Mouse (Mus musculus) erythroblast, embryonic 14.5 days (primary cell): ENCODE measurements around the gene Barhl2. TPM values are rescaled to one million over a fixed set of nuclear protein-coding genes. Genes with fewer than 3 reads are reported as not detected.

Experiments used
- H3K27me3 ChIP-seq: 2 replicates; pipeline ENCODE4 v1.6.1; 2012; ENCODE audit warnings: inconsistent platforms; ENCODE audit not compliant: control insufficient read depth
- H3K36me3 ChIP-seq: 2 replicates; pipeline ENCODE4 v1.6.1; 2012; ENCODE audit warnings: mild to moderate bottlenecking, inconsistent platforms; ENCODE audit not compliant: control insufficient read depth
- H3K4me1 ChIP-seq: 2 replicates; pipeline ENCODE4 v1.6.1; 2012; ENCODE audit warnings: inconsistent platforms; ENCODE audit not compliant: control insufficient read depth
- H3K4me3 ChIP-seq: replicated peaks from 2 replicates; pipeline ENCODE3; 2012; ENCODE audit warnings: moderate library complexity, mild to moderate bottlenecking, inconsistent platforms
- H3K9me3 ChIP-seq: 2 replicates; pipeline ENCODE4 v1.6.1; 2012; ENCODE audit warnings: low read length, inconsistent platforms, mixed read lengths; ENCODE audit not compliant: control insufficient read depth
- GATA1 ChIP-seq: IDR thresholded peaks from 2 replicates; pipeline ENCODE4 v1.6.1; 2012; ENCODE audit warnings: low read length, inconsistent platforms, mixed read lengths
- TAL1 ChIP-seq: IDR thresholded peaks from 3 replicates; pipeline ENCODE4 v1.6.1; 2012; ENCODE audit warnings: low read length, inconsistent platforms, mixed read lengths
- polyA plus RNA-seq: library from polyadenylated mRNA; stranded (reverse); fragments of >175 nt; gene quantifications from 2 replicates; pipeline ENCODE4 v1.2.3, GENCODE M21; 2012

Barhl2 gene
- polyA plus RNA-seq, 1 experiment = not detected

DNA sequence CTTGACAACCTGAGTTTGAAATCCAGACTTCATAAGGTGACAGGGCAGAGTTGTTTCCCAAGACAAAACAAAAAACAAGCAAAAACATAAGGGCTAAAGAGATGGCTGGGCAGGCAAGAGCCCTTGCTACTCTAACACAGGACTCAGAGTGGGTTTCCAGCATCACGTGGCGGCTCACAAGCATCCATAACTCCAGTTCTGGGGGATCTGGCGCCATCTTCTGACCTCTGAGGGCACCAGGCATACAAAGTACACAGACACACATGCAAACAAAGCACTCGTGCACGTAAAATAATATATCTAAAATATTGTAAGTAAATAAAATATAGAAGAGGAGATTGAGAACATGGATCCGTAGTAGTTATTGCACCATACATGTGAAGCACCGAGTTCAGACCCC, 31.9 kb downstream of the Barhl2 start:
- Histone ChIP-seq H3K36me3 (no peaks in the 10 kb centered on the region), H3K27me3 (no peaks in the 10 kb centered on the region), H3K4me1 (no peaks in the 10 kb centered on the region), H3K4me3 (no peak overlapping the region), H3K9me3 (peaks cover 5% of the 10 kb centered on the region)
- TF ChIP-seq TAL1 (no peak), GATA1 (no peak)

DNA sequence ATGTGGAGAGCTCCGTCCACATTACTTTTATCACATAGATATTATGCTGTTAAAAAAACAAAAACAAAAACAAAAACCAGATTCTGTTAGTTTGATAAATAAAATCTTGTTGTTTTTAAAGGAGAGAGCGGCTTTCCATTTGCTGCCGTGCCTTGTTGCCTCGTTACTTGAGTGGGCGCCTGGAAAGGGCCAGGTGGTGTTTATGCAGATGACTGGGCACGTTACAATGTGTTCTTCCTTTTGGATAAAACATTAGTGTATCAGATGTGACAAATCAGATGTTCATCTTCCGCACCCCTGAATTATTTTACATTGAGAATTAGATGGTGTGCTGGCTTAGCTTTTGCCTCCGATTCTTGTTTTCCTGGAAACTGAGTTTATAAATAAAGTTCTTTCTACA, 37.1 kb downstream of the Barhl2 start:
- TF ChIP-seq GATA1 (no peak), TAL1 (no peak)
- H3K4me1 ChIP-seq = no peaks in the 10 kb centered on the region
- no peaks in the 10 kb centered on the region for H3K36me3 ChIP-seq
- H3K4me3 ChIP-seq = no peak overlapping the region
- no peaks in the 10 kb centered on the region for H3K27me3 ChIP-seq
- H3K9me3 ChIP-seq = peaks cover 10% of the 10 kb centered on the region

DNA sequence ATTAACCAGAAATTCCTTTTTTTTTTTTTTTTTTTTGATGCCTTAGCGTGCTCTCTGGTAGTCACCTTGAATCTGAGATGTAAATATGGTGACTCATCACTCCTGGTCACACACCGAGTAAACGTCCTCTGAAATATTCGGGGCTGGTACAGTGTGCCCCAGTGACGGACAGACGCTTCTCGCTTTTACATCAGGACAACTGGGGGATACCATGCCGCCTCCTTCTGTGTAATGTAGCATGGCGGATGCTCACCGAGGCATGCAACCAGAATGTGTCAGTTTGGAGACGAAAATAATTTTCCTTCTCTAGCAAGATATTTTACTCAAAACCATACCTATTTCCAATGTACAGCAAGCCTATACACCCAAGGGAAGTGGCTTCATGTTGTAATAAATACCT, 37.6 kb downstream of the Barhl2 start:
- Histone ChIP-seq H3K4me1 (no peaks in the 10 kb centered on the region), H3K4me3 (no peak overlapping the region), H3K9me3 (peaks cover 10% of the 10 kb centered on the region), H3K36me3 (no peaks in the 10 kb centered on the region), H3K27me3 (no peaks in the 10 kb centered on the region)
- TF ChIP-seq TAL1 (no peak), GATA1 (no peak)

DNA sequence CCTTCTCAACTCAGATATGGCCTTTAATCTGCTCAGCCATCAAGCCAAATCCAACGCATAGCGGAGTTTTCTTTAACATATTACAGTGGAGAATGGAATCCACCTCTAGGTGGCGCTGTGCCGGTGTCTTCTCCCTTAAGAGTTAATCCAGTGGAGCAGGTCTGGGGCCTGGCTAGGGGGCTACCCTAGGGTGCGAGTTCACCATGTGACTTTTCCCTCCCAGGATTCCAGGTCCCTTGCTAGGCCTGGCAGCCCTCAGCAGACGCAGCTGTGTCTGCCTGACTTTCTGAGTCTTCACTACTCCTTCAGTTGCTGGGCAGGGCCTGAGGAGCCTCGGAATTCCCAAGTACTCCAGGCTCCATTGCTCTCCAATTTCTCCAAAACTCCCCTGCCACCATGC, 40.8 kb downstream of the Barhl2 start:
- TF ChIP-seq TAL1 (no peak), GATA1 (no peak)
- Histone ChIP-seq H3K36me3 (no peaks in the 10 kb centered on the region), H3K4me3 (no peak overlapping the region), H3K27me3 (no peaks in the 10 kb centered on the region), H3K9me3 (peaks cover 9% of the 10 kb centered on the region), H3K4me1 (no peaks in the 10 kb centered on the region)

DNA sequence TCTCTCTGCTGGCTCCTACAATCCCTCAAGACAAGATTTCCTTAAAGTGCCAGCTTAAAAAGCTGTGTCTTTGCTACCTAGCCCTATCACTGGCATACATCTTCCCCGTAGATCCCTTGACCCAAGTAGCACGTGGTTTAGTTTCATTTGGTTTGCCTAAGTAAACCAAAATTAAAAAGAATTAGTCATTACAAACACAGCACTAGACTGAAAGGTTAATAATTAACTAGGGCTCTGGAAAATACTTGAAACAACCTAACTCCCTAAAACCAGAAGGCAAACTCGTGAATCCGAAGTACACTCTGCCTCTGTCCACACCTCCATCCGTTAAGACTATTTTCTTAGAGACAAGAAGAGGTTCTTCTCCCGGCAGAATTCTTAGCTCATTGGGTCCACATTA, 41.4 kb downstream of the Barhl2 start:
- Histone ChIP-seq H3K36me3 (no peaks in the 10 kb centered on the region), H3K27me3 (no peaks in the 10 kb centered on the region), H3K4me3 (no peak overlapping the region), H3K9me3 (peaks cover 7% of the 10 kb centered on the region), H3K4me1 (no peaks in the 10 kb centered on the region)
- TF ChIP-seq GATA1 (no peak), TAL1 (no peak)

DNA sequence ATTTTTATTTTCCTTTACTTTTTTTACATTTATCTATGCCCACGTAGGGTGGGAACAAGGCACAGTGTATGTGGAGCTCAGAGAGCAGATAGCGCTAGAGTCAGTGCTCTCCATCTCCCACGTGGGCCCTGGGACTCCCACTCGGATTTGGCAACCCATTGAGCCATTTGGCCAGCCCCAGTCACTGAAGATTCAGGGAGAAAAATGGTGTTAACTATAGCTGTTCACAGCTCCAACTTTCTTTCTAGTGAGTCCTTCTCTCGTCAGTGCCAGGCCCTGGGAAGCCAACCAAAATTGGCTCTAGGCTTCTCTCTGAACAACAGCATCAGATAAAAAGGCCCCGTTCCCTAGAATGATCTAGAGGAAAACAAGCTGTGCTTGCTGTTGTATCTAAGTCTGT, 42.2 kb downstream of the Barhl2 start:
- Histone ChIP-seq H3K4me1 (no peaks in the 10 kb centered on the region), H3K36me3 (no peaks in the 10 kb centered on the region), H3K9me3 (peaks cover 7% of the 10 kb centered on the region), H3K4me3 (no peak overlapping the region), H3K27me3 (no peaks in the 10 kb centered on the region)
- TF ChIP-seq GATA1 (no peak), TAL1 (no peak)

DNA sequence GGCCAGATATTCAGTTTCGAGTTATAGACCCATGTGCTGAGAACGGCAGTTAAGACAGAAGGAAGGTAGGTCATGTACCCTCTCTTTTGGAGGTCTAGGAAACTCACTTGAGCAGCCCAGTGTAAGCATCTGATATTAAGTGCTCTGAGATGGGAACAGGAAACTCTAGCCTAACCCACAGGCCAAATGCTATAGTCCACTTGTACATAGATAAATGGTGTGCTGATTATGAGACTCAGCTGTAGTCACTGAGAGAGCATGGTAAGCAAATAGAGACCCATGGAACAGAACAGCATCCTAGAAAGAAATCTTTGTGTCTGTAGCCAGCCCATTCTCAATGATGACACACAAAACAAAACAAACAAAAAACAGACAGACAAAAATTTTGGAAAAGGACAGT, 55.2 kb downstream of the Barhl2 start:
- Histone ChIP-seq H3K36me3 (no peaks in the 10 kb centered on the region), H3K9me3 (peaks cover 7% of the 10 kb centered on the region), H3K4me1 (no peaks in the 10 kb centered on the region), H3K4me3 (no peak overlapping the region), H3K27me3 (no peaks in the 10 kb centered on the region)
- TF ChIP-seq GATA1 = no peak
- TF ChIP-seq TAL1 = no peak

Other genes with a start within 250 kb of the Barhl2 start
- not detected in 2 replicates for gene Gm17304, start 150.9 kb upstream of the Barhl2 start, polyA plus RNA-seq
- gene Zfp644, start 239.1 kb upstream of the Barhl2 start, polyA plus RNA-seq = 4.2 and 7.4 TPM in 2 replicates